Mouse (Mus musculus) MEL (cell line): Measurements from ENCODE around the gene Pigt.

Experiments used
- CHD2 ChIP-seq: IDR thresholded peaks from 2 replicates; pipeline ENCODE4 v1.6.1; 2011; ENCODE audit warnings: low read length, improper control_type of control experiment
- CTCF ChIP-seq, 3 experiments: IDR thresholded peaks in 2 of 3; conservative IDR thresholded peaks in 1 of 3; 2 replicates each; pipeline ENCODE4 v1.5.1; 2011 to 2012; ENCODE audit warnings: low read length in 3 of 3, low read depth in 2 of 3, mild to moderate bottlenecking in 2 of 3, improper control_type of control experiment in 1 of 3, inconsistent platforms in 1 of 3, mixed read lengths in 1 of 3, moderate library complexity in 1 of 3; ENCODE audit not compliant: control insufficient read depth in 1 of 3, insufficient read depth in 1 of 3, poor library complexity in 1 of 3, severe bottlenecking in 1 of 3
- KAT2A ChIP-seq: conservative IDR thresholded peaks from 2 replicates; pipeline ENCODE4 v1.6.1; 2012; ENCODE audit warnings: low read depth, low read length, improper control_type of control experiment, inconsistent platforms
- POLR2A ChIP-seq, 2 experiments: IDR thresholded peaks; 2 replicates each; pipeline ENCODE4 v1.6.1; 2011 to 2012; ENCODE audit warnings: low read length in 2 of 2, mild to moderate bottlenecking in 2 of 2, control low read depth in 1 of 2, improper control_type of control experiment in 1 of 2, low read depth in 1 of 2, moderate library complexity in 1 of 2; ENCODE audit not compliant: control insufficient read depth in 1 of 2, insufficient read depth in 1 of 2, poor library complexity in 1 of 2
- ZNF384 ChIP-seq: IDR thresholded peaks from 2 replicates; pipeline ENCODE4 v1.6.1; 2012; ENCODE audit warnings: low read depth, mild to moderate bottlenecking, inconsistent platforms, low read length, improper control_type of control experiment

DNA sequence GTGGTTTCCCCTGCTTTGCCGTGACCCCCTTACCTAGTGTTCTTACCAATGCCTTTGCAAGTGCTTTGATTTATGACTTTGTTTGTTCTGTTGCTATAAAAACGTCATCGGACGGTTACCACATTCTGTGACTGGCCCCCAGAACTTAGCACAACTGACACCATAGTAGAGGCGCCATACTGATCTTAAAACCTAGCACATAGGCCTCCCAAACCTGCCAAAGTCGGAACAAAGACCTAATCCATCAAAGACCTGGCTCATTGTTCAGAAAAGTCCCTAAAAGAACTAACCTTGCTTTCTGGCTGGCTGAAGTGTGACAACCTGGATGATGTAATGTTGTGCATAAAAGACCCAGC lies 21.8 kb downstream of the Pigt start:
- TF ChIP-seq CTCF (IDR thresholded peaks at IDR 0.05 in 2 of 3, conservative IDR thresholded peaks at IDR 0.05 in 1 of 3; ENCODE audit: control insufficient read depth in 1 of 3, insufficient read depth in 1 of 3, low read depth in 2 of 3, low read length in 3 of 3, poor library complexity in 1 of 3, severe bottlenecking in 1 of 3) (no peak), CHD2 (no peak), KAT2A (no peak), POLR2A (IDR thresholded peaks at IDR 0.05; ENCODE audit: control insufficient read depth in 1 of 2, insufficient read depth in 1 of 2, low read depth in 1 of 2, low read length in 2 of 2, poor library complexity in 1 of 2) (no peak), ZNF384 (no peak)
